Comparison of ENCODE assay signal across 11 mouse cellular contexts in genomic region chr11:90255687-90256086, GRCm38 (mm10). TPM values are rescaled to one million over a fixed set of nuclear protein-coding genes. Genes with fewer than 3 reads are reported as not detected.
DNase-seq lines count a peak whose midpoint lies in the region; ATAC-seq and TF ChIP-seq lines count a peak whose summit lies in the region.
"Had no signal": no experiment of that assay in that cellular context is flagged by ENCODE, and none has a peak within 500 bp of the region (broad histone marks: within the 10 kb centered on the region; RNA-seq: fewer than 3 reads in every experiment).

No protein-coding gene starts in this region.

- no peaks in the 10 kb centered on the region for H3K9me3 ChIP-seq in embryonic facial prominence, embryonic 14.5 days (ENCODE audit: control insufficient read depth, low read length)
- no peaks in the 10 kb centered on the region for H3K9me3 ChIP-seq in heart, embryonic 12.5 days (replicated peaks)
- H3K9me3 ChIP-seq in neural tube, embryonic 15.5 days (replicated peaks) = no peaks in the 10 kb centered on the region
- H3K9me3 ChIP-seq: midbrain, embryonic 12.5 days had no signal

- ATAC-seq in embryonic facial prominence, embryonic 14.5 days (ENCODE audit: low read depth) = peak; percentile 62
- peak; percentile 83 for ATAC-seq in heart, embryonic 12.5 days (ENCODE audit: insufficient number of reproducible peaks, low FRiP score)
- ATAC-seq in neural tube, embryonic 15.5 days (ENCODE audit: low FRiP score) = no peak

- peak overlapping the region; percentile 6; the same call in 1 of the 2 replicates for H3K4me3 ChIP-seq in layer of hippocampus, adult 2 months
- no peak overlapping the region for H3K4me3 ChIP-seq in embryonic facial prominence, embryonic 14.5 days (ENCODE audit: low read depth, low read length)
- peak overlapping the region; percentile 12; the same call in 1 of the 2 replicates for H3K4me3 ChIP-seq in heart, embryonic 12.5 days
- H3K4me3 ChIP-seq in neural tube, embryonic 15.5 days (replicated peaks) = no peak overlapping the region
- H3K4me3 ChIP-seq: midbrain, embryonic 12.5 days had no signal

- WGBS in embryonic facial prominence, embryonic 14.5 days = 64% methylated on average over 6 of the region's 6 CpGs
- 20% methylated on average over 6 of the region's 6 CpGs for WGBS in heart, embryonic 12.5 days
- 71% methylated on average over 6 of the region's 6 CpGs for WGBS in neural tube, embryonic 15.5 days

- peaks cover 39% of the 10 kb centered on the region for H3K4me1 ChIP-seq in embryonic facial prominence, embryonic 14.5 days (ENCODE audit: control insufficient read depth, insufficient read depth, low read length)
- H3K4me1 ChIP-seq in heart, embryonic 12.5 days (replicated peaks) = peaks cover 72% of the 10 kb centered on the region
- peaks cover 30% of the 10 kb centered on the region for H3K4me1 ChIP-seq in neural tube, embryonic 15.5 days

- no peaks in the 10 kb centered on the region for H3K27me3 ChIP-seq in embryonic facial prominence, embryonic 14.5 days (replicated peaks; ENCODE audit: control insufficient read depth, insufficient read depth, low read length)
- no peaks in the 10 kb centered on the region for H3K27me3 ChIP-seq in heart, embryonic 12.5 days (replicated peaks)
- no peaks in the 10 kb centered on the region for H3K27me3 ChIP-seq in neural tube, embryonic 15.5 days (replicated peaks)
- H3K27me3 ChIP-seq: midbrain, embryonic 12.5 days had no signal

- no peak overlapping the region for H3K4me2 ChIP-seq in embryonic facial prominence, embryonic 14.5 days (ENCODE audit: low read depth, low read length)
- peak overlapping the region; percentile 61 for H3K4me2 ChIP-seq in heart, embryonic 12.5 days
- no peak overlapping the region for H3K4me2 ChIP-seq in neural tube, embryonic 15.5 days
- H3K4me2 ChIP-seq: midbrain, embryonic 12.5 days had no signal

- peak overlapping the region; percentile 70 for H3K27ac ChIP-seq in layer of hippocampus, adult 2 months
- H3K27ac ChIP-seq in embryonic facial prominence, embryonic 14.5 days (replicated peaks; ENCODE audit: low read depth, low read length) = no peak overlapping the region
- peak overlapping the region; percentile 97 for H3K27ac ChIP-seq in heart, embryonic 12.5 days (ENCODE audit: poor library complexity, severe bottlenecking)
- H3K27ac ChIP-seq in neural tube, embryonic 15.5 days (replicated peaks) = no peak overlapping the region
- H3K27ac ChIP-seq: midbrain, embryonic 12.5 days had no signal

- no peak overlapping the region for H3K9ac ChIP-seq in embryonic facial prominence, embryonic 14.5 days (ENCODE audit: low read depth, low read length)
- peak overlapping the region; percentile 62 for H3K9ac ChIP-seq in heart, embryonic 12.5 days
- no peak overlapping the region for H3K9ac ChIP-seq in neural tube, embryonic 15.5 days (replicated peaks)
- H3K9ac ChIP-seq: midbrain, embryonic 12.5 days had no signal

- DNase-seq in layer of hippocampus, adult 2 months (ENCODE audit: low spot score in 2 of 2) = no peak
- DNase-seq in layer of hippocampus, adult 11-12 months (ENCODE audit: low spot score) = no peak
- DNase-seq in embryonic facial prominence, embryonic 14.5 days (ENCODE audit: low spot score) = peak; percentile 50
- DNase-seq in right cerebral cortex, postnatal 10 days (ENCODE audit: low spot score in 2 of 2) = peak; percentile 44 to 46
- DNase-seq in embryo, embryonic 10.5 days (ENCODE audit: low spot score) = no peak
- DNase-seq in adrenal gland, postnatal 25 days = no peak
- DNase-seq: adrenal gland, postnatal 14 days; cerebellum, adult 9-10 months had no signal

- H3K36me3 ChIP-seq in embryonic facial prominence, embryonic 14.5 days (ENCODE audit: control insufficient read depth, insufficient read depth, low read length) = peaks cover 15% of the 10 kb centered on the region
- H3K36me3 ChIP-seq in heart, embryonic 12.5 days = peaks cover 21% of the 10 kb centered on the region
- H3K36me3 ChIP-seq in neural tube, embryonic 15.5 days = peaks cover 26% of the 10 kb centered on the region

- no peak for TF ChIP-seq CTCF in layer of hippocampus, adult 2 months (conservative IDR thresholded peaks at IDR 0.05)

RNA-seq across cellular contexts. Expression of gene Mmd, which starts 6.4 kb away (rescaled TPM):
- total RNA-seq in layer of hippocampus, adult 2 months (2021) = 100 to 1,000 TPM; 364 to 381 TPM
- 26.5 and 27.1 TPM in 2 replicates for polyA plus RNA-seq in embryonic facial prominence, embryonic 14.5 days (2014; fragmentation: Nextera tagmentation; extraction: Ambion mirVana)
- 111 and 118 TPM in 2 replicates for polyA plus RNA-seq in heart, embryonic 12.5 days (2016; fragmentation: Nextera tagmentation; extraction: Ambion mirVana)
- polyA plus RNA-seq in neural tube, embryonic 15.5 days (2015; fragmentation: Nextera tagmentation; extraction: Ambion mirVana) = 104 and 126 TPM in 2 replicates
- total RNA-seq in adrenal gland, postnatal 25 days (2021) = 63.3 and 69.1 TPM in 2 replicates

Comparison
In these comparisons a context has a peak if more than half of its experiments do, and no peak if none do; other contexts are left out.
1. DNase-seq: peak in embryonic facial prominence, embryonic 14.5 days (single experiment) and right cerebral cortex, postnatal 10 days (2 of 2); none in layer of hippocampus, adult 2 months (0 of 2), layer of hippocampus, adult 11-12 months (single experiment), embryo, embryonic 10.5 days (single experiment) and adrenal gland, postnatal 25 days (single experiment).
2. H3K27ac ChIP-seq: peak in layer of hippocampus, adult 2 months (single experiment) and heart, embryonic 12.5 days (single experiment); none in embryonic facial prominence, embryonic 14.5 days (single experiment) and neural tube, embryonic 15.5 days (single experiment).
3. H3K4me3 ChIP-seq: peak in layer of hippocampus, adult 2 months (single experiment) and heart, embryonic 12.5 days (single experiment); none in embryonic facial prominence, embryonic 14.5 days (single experiment) and neural tube, embryonic 15.5 days (single experiment).